Mouse (Mus musculus) lung, postnatal 0 days (tissue): Measurements from ENCODE around the gene D930048N14Rik. TPM values are rescaled to one million over a fixed set of nuclear protein-coding genes. Genes with fewer than 3 reads are reported as not detected.
A peak's percentile ranks its signal among the peaks of the same experiment; 100 is the strongest.
"Not testable (repeated sequence)": the region's sequence is repeated elsewhere in the genome, so short reads cannot be mapped to it uniquely, and the experiment has no call there.

Source experiments
- ATAC-seq: fragments of 200-750 bp; cut with Nextera tagmentation; 2 replicates; pipeline ENCODE4 v1.8.0; 2017; ENCODE audit warnings: moderate library complexity
- DNase-seq: peaks from one replicate; pipeline ENCODE4 v3.0.0-alpha.2; 2016; ENCODE audit warnings: low spot score
- H3K27ac ChIP-seq: fragments of 300-500 bp; sonication (generic); 2 replicates; pipeline ENCODE4 v1.5.1; 2014; ENCODE audit warnings: antibody characterized with exemption, mild to moderate bottlenecking, low read length, mixed read lengths
- H3K27me3 ChIP-seq: fragments of 300-500 bp; sonication (generic); replicated peaks from 2 replicates; pipeline ENCODE4 v1.6.1; 2014; ENCODE audit warnings: low read length, mixed read lengths; ENCODE audit not compliant: insufficient read depth
- H3K36me3 ChIP-seq: fragments of 300-500 bp; sonication (generic); 2 replicates; pipeline ENCODE4 v1.6.1; 2014; ENCODE audit warnings: low read length, mixed read lengths; ENCODE audit not compliant: insufficient read depth
- H3K4me1 ChIP-seq: fragments of 300-500 bp; sonication (generic); 2 replicates; pipeline ENCODE4 v1.6.1; 2014; ENCODE audit warnings: antibody characterized with exemption, low read depth, low read length, mixed read lengths; ENCODE audit not compliant: insufficient read depth
- H3K4me2 ChIP-seq: fragments of 300-500 bp; sonication (generic); replicated peaks from 2 replicates; pipeline ENCODE4 v1.6.1; 2014; ENCODE audit warnings: low read depth, mild to moderate bottlenecking, low read length, moderate library complexity, mixed read lengths
- H3K4me3 ChIP-seq: fragments of 300-500 bp; sonication (generic); 2 replicates; pipeline ENCODE4 v1.5.1; 2014; ENCODE audit warnings: low read depth, low read length
- H3K9ac ChIP-seq: fragments of 300-500 bp; sonication (generic); replicated peaks from 2 replicates; pipeline ENCODE4 v1.6.1; 2014; ENCODE audit warnings: low read depth, mild to moderate bottlenecking
- H3K9me3 ChIP-seq: fragments of 300-500 bp; sonication (generic); 2 replicates; pipeline ENCODE4 v1.6.1; 2016; ENCODE audit warnings: low read length, mixed read lengths
- CTCF ChIP-seq: IDR thresholded peaks from 2 replicates; pipeline ENCODE4 v1.5.1; 2016; ENCODE audit warnings: antibody characterized with exemption, mild to moderate bottlenecking
- EP300 ChIP-seq: IDR thresholded peaks from 2 replicates; pipeline ENCODE4 v1.6.1; 2016; ENCODE audit warnings: antibody characterized with exemption, mild to moderate bottlenecking, control low read depth
- WGBS: fragments of 180-500 bp; shearing (Covaris S2); extraction: QIAGEN DNeasy Blood & Tissue Kit; methylation state at CpG from one replicate; pipeline ENCODE4 v1.1.7; 2014; 5-methylcytosine and 5-hydroxymethylcytosine counted together
- polyA plus RNA-seq: library from polyadenylated mRNA; unstranded; fragments of >200 nt; fragmentation: Nextera tagmentation; extraction: Ambion mirVana; gene quantifications from 2 replicates; pipeline ENCODE4 v1.2.1, GENCODE M21; 2015

The D930048N14Rik gene
- polyA plus RNA-seq, 1 experiment from 2014 or later, result 2.5 TPM

GRCm38 (mm10) chr11:51677737-51678418 is 27.1 kb downstream of the D930048N14Rik start:
- Histone ChIP-seq H3K9me3 (no peaks in the 10 kb centered on the region), H3K4me2 (no peak overlapping the region), H3K27me3 (no peaks in the 10 kb centered on the region), H3K4me1 (no peaks in the 10 kb centered on the region), H3K9ac (no peak overlapping the region), H3K4me3 (no peak overlapping the region), H3K27ac (no peak overlapping the region), H3K36me3 (no peaks in the 10 kb centered on the region)
- ATAC-seq (no peak), DNase-seq (no peak)
- whole genome bisulfite sequencing, result 71% methylated on average over 6 of the region's 6 CpGs
- TF ChIP-seq CTCF, result no peak

GRCm38 (mm10) chr11:51679466-51679865 is 28.7 kb downstream of the D930048N14Rik start:
- H3K27ac ChIP-seq, result no peak overlapping the region
- DNase-seq, result no peak
- no peaks in the 10 kb centered on the region for H3K9me3 ChIP-seq
- no peak overlapping the region for H3K4me2 ChIP-seq
- no peaks in the 10 kb centered on the region for H3K36me3 ChIP-seq
- ATAC-seq, result no peak
- H3K27me3 ChIP-seq, result no peaks in the 10 kb centered on the region
- no peak overlapping the region for H3K9ac ChIP-seq
- no peaks in the 10 kb centered on the region for H3K4me1 ChIP-seq
- no peak overlapping the region for H3K4me3 ChIP-seq
- TF ChIP-seq CTCF (no peak), EP300 (no peak)
- 60% methylated on average over 3 of the region's 3 CpGs for WGBS

GRCm38 (mm10) chr11:51681324-51681975 is 30.7 kb downstream of the D930048N14Rik start:
- Histone ChIP-seq H3K9me3 (no peaks in the 10 kb centered on the region), H3K9ac (no peak overlapping the region), H3K27ac (no peak overlapping the region), H3K27me3 (no peaks in the 10 kb centered on the region), H3K36me3 (0 out of 2 replicates have a peak, but pooled peaks cover 3% of the 10 kb centered on the region), H3K4me2 (peak overlapping the region; percentile 38), H3K4me3 (peak overlapping the region; percentile 5; the same call in 1 of the 2 replicates), H3K4me1 (no peaks in the 10 kb centered on the region)
- peak; percentile 91 for DNase-seq
- no peak for TF ChIP-seq EP300
- peak; percentile 97 for TF ChIP-seq CTCF
- ATAC-seq, result peak; percentile 72
- WGBS, result 29% methylated on average over 13 of the region's 13 CpGs

GRCm38 (mm10) chr11:51681976-51682374 is 31.2 kb downstream of the D930048N14Rik start:
- no peaks in the 10 kb centered on the region for H3K4me1 ChIP-seq
- H3K27ac ChIP-seq, result no peak overlapping the region
- DNase-seq, result no peak
- TF ChIP-seq EP300 (no peak), CTCF (no peak)
- H3K4me2 ChIP-seq, result no peak overlapping the region
- H3K9ac ChIP-seq, result no peak overlapping the region
- H3K4me3 ChIP-seq, result no peak overlapping the region
- no peak for ATAC-seq
- H3K9me3 ChIP-seq, result no peaks in the 10 kb centered on the region
- WGBS, result 38% methylated on average over 8 of the region's 8 CpGs
- 0 out of 2 replicates have a peak, but pooled peaks cover 3% of the 10 kb centered on the region for H3K36me3 ChIP-seq
- H3K27me3 ChIP-seq, result no peaks in the 10 kb centered on the region

GRCm38 (mm10) chr11:51688330-51689328 is 37.9 kb downstream of the D930048N14Rik start, which contains the start of gene 0610009B22Rik:
Gene 0610009B22Rik, minus strand, starts transcription at chr11:51688874.
- H3K4me1 ChIP-seq, result no peaks in the 10 kb centered on the region
- H3K36me3 ChIP-seq, result 0 out of 2 replicates have a peak, but pooled peaks cover 3% of the 10 kb centered on the region
- peak within 1 kb of the TSS; percentile 77 for H3K9ac ChIP-seq
- TF ChIP-seq CTCF, result no peak
- peak; percentile 58 for TF ChIP-seq EP300
- DNase-seq, result peak; percentile 100
- under 1% methylated on average over 60 of the region's 60 CpGs for WGBS
- H3K4me3 ChIP-seq, result peak within 1 kb of the TSS; percentile 56
- H3K27ac ChIP-seq, result peak within 1 kb of the TSS; percentile 99
- peak; percentile 99 for ATAC-seq
- H3K27me3 ChIP-seq, result no peaks in the 10 kb centered on the region
- no peaks in the 10 kb centered on the region for H3K9me3 ChIP-seq
- H3K4me2 ChIP-seq, result peak within 1 kb of the TSS; percentile 71

GRCm38 (mm10) chr11:51689343-51689742 is 38.6 kb downstream of the D930048N14Rik start:
- WGBS, result 21% methylated on average over 6 of the region's 6 CpGs

GRCm38 (mm10) chr11:51690597-51690996 is 39.8 kb downstream of the D930048N14Rik start:
- H3K27me3 ChIP-seq, H3K36me3 ChIP-seq, H3K4me3 ChIP-seq, H3K4me2 ChIP-seq, H3K4me1 ChIP-seq, H3K9me3 ChIP-seq, ATAC-seq, H3K9ac ChIP-seq, H3K27ac ChIP-seq, DNase-seq: not testable (repeated sequence)
- 95% methylated on average over 1 of the region's 3 CpGs for WGBS

More at GRCm38 (mm10) chr11:51689343-51689742, 38.6 kb downstream of the D930048N14Rik start:
- TF ChIP-seq EP300 (no peak), CTCF (no peak)
- Histone ChIP-seq H3K4me3 (peak overlapping the region; percentile 56), H3K4me1 (no peaks in the 10 kb centered on the region), H3K36me3 (0 out of 2 replicates have a peak, but pooled peaks cover 3% of the 10 kb centered on the region), H3K27me3 (no peaks in the 10 kb centered on the region), H3K9ac (no peak overlapping the region), H3K9me3 (no peaks in the 10 kb centered on the region), H3K27ac (peak overlapping the region; percentile 99), H3K4me2 (peak overlapping the region; percentile 71)
- ATAC-seq, result no peak
- DNase-seq, result no peak
